Mouse (Mus musculus) brain, embryonic 14.5 days (tissue): ENCODE measurements around the gene Rbpms2. TPM values are rescaled to one million over a fixed set of nuclear protein-coding genes. Genes with fewer than 3 reads are reported as not detected.

Experiments
- DNase-seq: peaks from one replicate; pipeline ENCODE4 v3.0.0-alpha.2; 2011; ENCODE audit warnings: low read depth
- CTCF ChIP-seq: fragments of 200-500 bp; IDR thresholded peaks from 2 replicates; pipeline ENCODE4 v1.5.1; 2012; ENCODE audit warnings: inconsistent platforms, mild to moderate bottlenecking, moderate library complexity, borderline replicate concordance; ENCODE audit not compliant: insufficient read depth, insufficient read length; ENCODE audit errors: extremely low read depth
- POLR2A ChIP-seq: fragments of 200-500 bp; IDR thresholded peaks from 2 replicates; pipeline ENCODE4 v1.6.1; 2012; ENCODE audit warnings: mild to moderate bottlenecking, inconsistent platforms, borderline replicate concordance; ENCODE audit not compliant: poor library complexity, insufficient read depth, insufficient read length, severe bottlenecking; ENCODE audit errors: extremely low read depth
- polyA plus RNA-seq: library from polyadenylated mRNA; depleted of rRNA; stranded (reverse); fragments of >200 nt; gene quantifications from 2 replicates; pipeline ENCODE4 v1.2.3, GENCODE M21; 2012; rRNA removed

The Rbpms2 gene
- 6.9 and 7.0 TPM in 2 replicates for polyA plus RNA-seq

- no peak for TF ChIP-seq CTCF
- no peak for TF ChIP-seq POLR2A
- DNase-seq = peak; percentile 12
Measured at GRCm38 (mm10) chr9:65629025-65629766, at the start of gene Rbpms2. Rbpms2 (plus strand) TSS chr9:65629648.

DNA sequence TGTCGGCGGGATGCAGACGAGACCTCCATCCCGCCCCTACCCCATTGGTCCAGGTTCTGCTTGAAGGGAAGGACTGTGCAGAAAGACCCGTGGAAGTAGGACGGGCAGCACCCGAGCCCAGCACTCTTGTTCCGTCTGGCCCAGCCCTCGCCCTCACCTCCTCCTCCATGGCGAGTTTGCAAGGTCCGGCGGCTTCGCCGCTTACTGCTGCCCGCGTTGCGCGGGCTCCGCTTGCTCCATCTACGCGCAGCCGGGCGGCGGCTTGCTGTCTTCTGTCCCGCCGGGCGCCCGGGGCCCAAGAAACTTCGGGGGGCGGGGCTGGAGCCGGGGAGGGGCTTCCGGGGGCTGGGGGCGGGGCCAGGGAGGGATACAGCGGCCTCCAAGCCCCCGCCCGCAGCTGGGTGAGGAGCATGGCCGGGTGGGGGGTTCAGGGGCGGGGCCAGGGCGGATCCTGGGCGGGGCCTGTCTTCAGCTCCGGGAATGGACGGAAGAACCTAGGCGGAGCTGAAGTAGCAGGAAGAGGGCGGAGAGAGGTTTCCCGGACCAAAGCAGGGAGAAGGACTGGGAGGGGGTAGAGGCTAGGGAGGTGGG, 49.6 kb upstream of the Rbpms2 start, which contains the start of gene Plekho2:
Plekho2 (minus strand) TSS at position 260 of the 591 bp plus-strand sequence.
- peak; percentile 99 for DNase-seq
- TF ChIP-seq CTCF = no peak
- TF ChIP-seq POLR2A = peak; percentile 35; the same call in 1 of the 2 replicates

DNA sequence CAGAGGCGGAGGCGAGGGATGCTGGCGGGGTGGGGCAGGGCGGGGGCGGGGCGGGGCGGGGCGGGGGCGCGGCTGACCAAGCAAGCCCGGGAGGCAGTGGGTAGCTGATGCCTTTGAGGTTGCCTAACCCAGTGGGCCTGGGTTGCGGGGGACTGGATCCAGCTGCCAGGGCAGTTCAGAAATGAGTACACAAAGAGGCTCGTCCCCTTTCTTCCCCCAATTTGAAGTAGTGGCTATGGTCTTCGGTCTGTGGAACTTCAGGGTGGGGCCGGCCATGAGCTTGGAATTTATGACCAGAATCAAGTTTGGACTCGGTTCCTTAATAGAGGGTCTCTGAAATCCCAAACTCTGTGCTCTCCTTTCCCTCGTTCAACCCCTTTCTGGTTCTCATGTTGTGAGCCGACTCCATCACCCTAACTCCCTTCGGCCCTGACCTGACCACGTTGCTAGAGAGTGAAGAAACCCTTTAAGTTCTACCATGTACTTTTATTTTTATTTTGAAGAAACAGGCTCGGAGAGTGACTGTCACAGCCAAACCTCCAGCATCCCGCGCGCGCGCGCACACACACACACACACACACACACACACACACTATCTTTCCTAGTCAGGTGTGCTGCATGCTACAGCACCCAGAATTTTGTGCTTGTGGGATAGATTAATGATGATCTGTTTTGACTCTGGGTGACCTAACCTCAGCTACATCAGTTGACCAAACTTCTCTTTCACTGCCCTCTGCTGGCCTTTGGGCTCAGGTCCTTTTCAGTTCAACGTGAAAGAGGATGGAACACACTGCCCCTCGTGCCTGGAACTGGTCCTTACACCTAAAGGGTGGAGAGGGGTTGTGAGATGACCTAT, 48.8 kb upstream of the Rbpms2 start:
- TF ChIP-seq POLR2A = no peak
- peak; percentile 81 for TF ChIP-seq CTCF
- peak; percentile 89 for DNase-seq

- no peak for TF ChIP-seq POLR2A
- no peak for TF ChIP-seq CTCF
- DNase-seq = no peak
Measured at GRCm38 (mm10) chr9:65583045-65583444, 46.4 kb upstream of the Rbpms2 start.

DNA sequence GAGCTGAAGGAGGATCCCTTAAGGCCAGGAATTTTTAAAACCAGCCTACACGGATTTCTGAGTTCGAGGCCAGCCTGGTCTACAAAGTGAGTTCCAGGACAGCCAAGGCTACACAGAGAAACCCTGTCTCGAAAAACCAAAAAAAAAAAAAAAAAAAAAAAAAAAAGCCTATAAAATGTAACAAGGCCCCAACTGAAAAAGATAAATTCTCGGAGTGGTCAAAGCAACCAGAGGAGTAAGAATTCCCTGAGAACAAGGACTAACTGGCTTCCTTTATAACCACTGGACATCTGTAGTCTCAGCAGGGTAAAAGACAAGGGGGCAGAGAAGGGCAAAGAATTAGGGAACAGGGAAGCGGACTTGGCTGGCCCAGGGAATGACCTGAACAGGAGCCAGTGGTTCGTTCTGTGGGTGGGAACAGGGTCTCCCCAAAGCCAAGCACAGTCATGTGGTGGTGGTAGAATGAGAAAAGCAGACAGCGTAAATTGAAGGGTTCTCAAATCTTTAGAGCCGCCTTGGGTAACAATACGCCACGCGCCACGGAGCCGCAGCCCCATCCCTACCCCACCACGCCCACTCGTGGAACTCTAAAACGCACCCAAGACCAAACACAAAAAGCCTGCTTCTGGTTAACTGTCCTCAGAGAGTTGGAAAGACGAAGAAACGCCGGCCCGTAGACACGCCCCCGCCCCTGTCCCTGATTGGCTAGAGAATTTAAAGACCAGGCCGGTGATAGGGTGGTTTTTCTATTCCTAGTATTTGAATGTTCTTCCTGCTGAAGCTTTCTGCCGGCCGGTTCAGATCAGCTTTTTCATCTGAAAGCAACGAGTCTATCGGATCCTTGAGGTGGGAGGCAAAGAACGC, 42.8 kb upstream of the Rbpms2 start, which contains the start of gene Pif1:
Pif1 (plus strand) TSS at position 755 of the 864 bp plus-strand sequence.
- TF ChIP-seq POLR2A = no peak
- no peak for TF ChIP-seq CTCF

GRCm38 (mm10) chr9:65587270-65587572, 42.2 kb upstream of the Rbpms2 start:
- DNase-seq = peak; percentile 26
- no peak for TF ChIP-seq POLR2A
- no peak for TF ChIP-seq CTCF

More for the DNA sequence above, 42.8 kb upstream of the Rbpms2 start, which contains the start of gene Pif1:
- DNase-seq = peak; percentile 95

GRCm38 (mm10) chr9:65587573-65588358, 41.7 kb upstream of the Rbpms2 start:
- peak; percentile 44 for DNase-seq
- no peak for TF ChIP-seq POLR2A
- TF ChIP-seq CTCF = no peak

- TF ChIP-seq POLR2A (no peak), CTCF (no peak)
- no peak for DNase-seq
Measured at GRCm38 (mm10) chr9:65589091-65589490, 40.4 kb upstream of the Rbpms2 start.

GRCm38 (mm10) chr9:65592721-65593120, 36.7 kb upstream of the Rbpms2 start:
- no peak for DNase-seq
- TF ChIP-seq POLR2A (no peak), CTCF (no peak)

DNA sequence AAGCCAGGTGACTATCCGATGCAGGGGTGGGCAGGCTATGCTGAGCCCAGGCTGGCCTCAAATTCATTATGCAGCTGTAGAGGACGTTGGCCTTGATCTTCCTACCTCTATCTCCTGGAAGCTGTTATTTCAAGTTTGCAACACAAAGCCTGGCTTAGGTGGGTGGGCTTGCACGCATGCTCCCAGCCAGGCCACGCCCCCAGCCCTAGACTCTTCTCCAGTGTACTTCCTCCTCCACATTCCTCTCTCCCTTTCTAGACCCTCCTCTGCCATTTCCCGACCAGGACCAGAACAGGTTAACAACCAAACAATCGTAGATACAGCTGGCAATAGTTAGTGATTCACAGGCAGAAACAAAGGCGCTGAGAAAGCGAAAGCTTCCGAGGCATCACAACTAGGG, 35.9 kb upstream of the Rbpms2 start:
- TF ChIP-seq CTCF = no peak
- TF ChIP-seq POLR2A = no peak
- DNase-seq = no peak
